Mouse (Mus musculus) B cell, adult (primary cell): ENCODE data around the gene Taar2. TPM values are rescaled to one million over a fixed set of nuclear protein-coding genes. Genes with fewer than 3 reads are reported as not detected.

Source experiments
- total RNA-seq: library from RNA; stranded (reverse); gene quantifications from 4 replicates; pipeline ENCODE4 v1.2.4, GENCODE M21; 2023; ENCODE audit not compliant: inconsistent age

The Taar2 gene
- not detected in 4 replicates for total RNA-seq

DNA sequence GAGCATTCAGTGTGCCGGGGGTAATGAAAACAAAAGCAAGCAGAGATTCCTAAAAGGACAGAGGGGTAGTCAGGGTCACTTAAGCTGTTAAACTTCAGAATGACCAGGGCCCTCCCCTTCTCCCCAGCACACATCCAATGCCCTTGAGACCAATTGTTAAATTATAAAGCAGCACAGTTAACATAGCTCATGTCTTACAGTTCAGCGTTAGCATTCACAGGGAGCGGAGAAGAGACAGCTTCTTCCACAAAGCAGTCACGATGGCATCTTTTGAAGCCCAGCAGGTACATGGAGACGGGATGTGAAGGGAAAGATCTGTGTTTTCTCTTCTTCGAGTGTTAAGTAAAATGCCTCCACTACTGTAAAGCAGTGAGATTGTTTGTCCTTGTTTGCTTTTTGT lies at the start of gene Taar2:
Taar2 (plus strand) TSS at position 261 of the 400 bp plus-strand sequence.

DNA sequence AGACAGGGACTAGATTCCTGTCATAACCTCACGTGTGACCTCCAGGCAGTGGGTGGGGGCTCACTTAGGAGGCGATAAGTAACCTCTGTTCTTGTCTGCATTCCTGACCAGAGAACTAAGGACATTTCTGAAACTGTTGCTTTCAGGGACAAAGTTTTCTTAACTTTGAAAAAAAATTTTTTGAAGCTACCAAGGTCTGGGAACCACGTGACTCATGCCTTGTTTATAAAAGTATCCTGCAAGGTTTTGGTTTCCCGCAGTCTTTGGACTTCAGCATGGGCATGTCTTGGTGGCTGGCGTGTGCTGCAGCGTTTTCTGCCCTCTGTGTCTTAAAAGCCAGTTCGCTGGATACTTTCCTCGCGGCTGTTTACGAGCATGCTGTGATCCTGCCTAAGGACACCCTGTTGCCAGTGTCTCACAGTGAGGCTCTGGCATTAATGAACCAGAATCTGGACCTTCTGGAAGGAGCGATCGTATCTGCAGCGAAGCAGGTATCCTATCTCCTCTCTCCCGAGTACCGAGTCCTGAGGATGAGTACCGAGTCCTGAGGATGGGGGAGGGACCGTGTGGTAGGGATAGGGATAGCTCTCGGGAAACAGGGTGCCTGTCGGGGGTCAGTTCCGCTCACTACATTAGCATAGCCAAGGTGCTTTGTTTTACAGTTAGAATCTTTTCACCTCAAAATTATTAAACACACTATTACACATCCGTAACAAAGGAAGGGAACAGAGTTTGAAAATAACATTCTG lies 43.6 kb upstream of the Taar2 start, which contains the start of gene Vnn1:
Vnn1 (plus strand) TSS at position 88 of the 749 bp plus-strand sequence.

DNA sequence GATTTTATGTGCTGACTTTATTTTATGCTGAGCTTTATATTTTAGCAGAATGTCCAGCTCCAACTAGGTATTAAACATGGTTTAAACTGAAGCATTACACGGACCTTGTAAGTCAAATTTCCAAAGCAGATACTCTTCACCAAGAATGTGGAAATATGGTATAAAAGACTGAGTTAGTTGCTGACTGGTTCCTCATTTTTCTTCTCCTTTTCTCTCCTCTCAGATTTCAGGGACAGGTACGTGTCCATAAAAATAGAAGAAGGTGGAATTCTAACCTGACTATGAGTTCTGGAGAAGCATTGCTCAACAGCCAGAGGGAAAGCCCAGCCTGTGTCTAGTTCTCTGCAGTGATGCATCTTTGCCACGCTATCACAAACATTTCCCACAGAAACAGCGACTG lies 18.3 kb upstream of the Taar2 start, which contains the start of gene Taar1:
Taar1 (plus strand) TSS at position 301 of the 400 bp plus-strand sequence.

DNA sequence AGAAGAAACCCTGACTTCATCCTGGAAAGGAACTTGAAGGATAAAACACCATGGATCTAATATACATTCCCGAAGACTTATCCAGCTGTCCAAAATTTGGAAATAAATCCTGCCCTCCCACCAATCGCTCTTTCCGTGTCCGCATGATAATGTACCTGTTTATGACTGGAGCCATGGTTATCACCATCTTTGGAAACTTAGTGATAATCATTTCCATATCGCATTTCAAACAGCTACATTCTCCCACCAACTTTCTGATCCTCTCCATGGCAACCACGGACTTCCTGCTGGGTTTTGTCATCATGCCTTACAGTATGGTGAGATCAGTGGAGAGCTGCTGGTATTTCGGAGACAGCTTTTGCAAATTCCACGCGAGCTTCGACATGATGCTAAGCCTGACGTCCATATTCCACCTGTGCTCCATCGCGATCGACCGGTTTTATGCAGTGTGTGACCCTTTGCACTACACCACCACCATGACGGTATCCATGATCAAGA lies 11.2 kb downstream of the Taar2 start, which contains the start of gene Taar3:
Taar3 (plus strand) TSS at position 51 of the 498 bp plus-strand sequence.

DNA sequence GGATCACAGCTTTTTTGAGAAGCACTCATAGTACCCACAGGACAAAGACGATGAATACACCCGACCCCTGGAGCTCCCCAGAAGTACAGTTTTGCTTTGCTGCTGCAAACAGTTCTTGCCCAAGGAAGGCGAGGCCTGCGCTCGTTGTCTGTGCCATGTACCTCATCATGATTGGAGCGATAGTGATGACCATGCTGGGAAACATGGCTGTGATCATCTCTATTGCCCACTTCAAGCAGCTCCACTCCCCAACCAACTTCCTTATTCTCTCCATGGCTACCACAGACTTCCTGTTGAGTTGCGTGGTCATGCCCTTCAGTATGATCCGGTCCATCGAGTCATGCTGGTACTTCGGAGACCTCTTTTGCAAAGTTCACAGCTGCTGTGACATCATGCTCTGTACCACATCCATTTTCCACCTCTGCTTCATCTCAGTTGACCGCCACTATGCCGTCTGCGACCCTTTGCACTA lies 22.1 kb downstream of the Taar2 start, which contains the start of gene Taar4:
Taar4 (plus strand) TSS at position 51 of the 472 bp plus-strand sequence.

DNA sequence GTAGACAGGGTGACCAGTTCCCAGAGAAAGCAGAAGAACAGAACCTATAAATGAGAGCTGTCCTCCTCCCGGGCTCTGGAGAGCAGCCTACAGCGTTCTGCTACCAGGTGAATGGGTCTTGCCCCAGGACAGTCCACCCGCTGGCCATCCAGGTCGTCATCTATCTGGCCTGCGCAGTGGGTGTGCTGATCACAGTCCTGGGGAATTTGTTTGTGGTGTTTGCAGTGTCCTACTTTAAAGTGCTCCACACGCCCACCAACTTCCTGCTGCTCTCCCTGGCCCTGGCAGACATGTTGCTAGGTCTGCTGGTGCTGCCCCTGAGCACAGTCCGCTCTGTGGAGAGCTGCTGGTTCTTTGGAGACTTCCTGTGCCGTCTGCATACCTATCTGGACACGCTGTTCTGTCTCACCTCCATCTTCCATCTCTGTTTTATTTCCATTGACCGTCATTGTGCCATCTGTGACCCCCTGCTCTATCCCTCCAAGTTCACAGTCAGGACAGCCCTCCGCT lies 32.3 kb downstream of the Taar2 start, which contains the start of gene Taar5:
Taar5 (plus strand) TSS at position 51 of the 510 bp plus-strand sequence.

DNA sequence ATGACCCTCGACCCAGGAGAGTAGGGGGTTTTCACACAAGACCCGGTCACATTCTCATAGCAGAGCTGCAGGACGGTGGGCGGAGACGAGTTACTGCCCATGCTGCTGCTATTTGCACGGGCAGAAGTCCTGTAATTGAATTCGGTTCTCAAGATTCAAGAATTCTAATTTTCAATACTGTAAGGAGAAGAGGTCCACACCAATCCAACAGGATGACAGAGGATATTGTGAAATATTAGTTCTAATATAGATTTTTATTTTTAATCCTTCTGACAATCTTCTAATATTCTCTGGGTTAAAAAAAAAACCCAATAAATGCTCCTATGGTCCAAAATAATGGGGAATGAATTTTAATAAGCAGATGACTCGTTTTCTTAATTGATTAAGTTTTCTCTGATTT lies 47.2 kb downstream of the Taar2 start, which contains the start of gene Taar6:
Taar6 (minus strand) TSS at position 101 of the 400 bp plus-strand sequence.

Other genes starting within 250 kb of the Taar2 start
- 794 to 1,463 TPM (median 1,064 TPM) in 4 replicates for gene Rps12, start 151.3 kb upstream of the Taar2 start, total RNA-seq
- gene Slc18b1, start 141.6 kb upstream of the Taar2 start, total RNA-seq: 0.16 to 0.45 TPM in 2 of 4 replicates, not detected in the others
- gene Vnn3, start 87.1 kb upstream of the Taar2 start, total RNA-seq: not detected in 4 replicates
- not detected in 4 replicates for gene Vnn1, start 43.9 kb upstream of the Taar2 start, total RNA-seq
- not detected in 4 replicates for gene Taar1, start 18.2 kb upstream of the Taar2 start, total RNA-seq
- not detected in 4 replicates for gene Taar3, start 11.0 kb downstream of the Taar2 start, total RNA-seq
- gene Taar4, start 21.9 kb downstream of the Taar2 start, total RNA-seq: not detected in 4 replicates
- not detected in 4 replicates for gene Taar5, start 32.1 kb downstream of the Taar2 start, total RNA-seq
- not detected in 4 replicates for gene Taar6, start 47.1 kb downstream of the Taar2 start, total RNA-seq
- gene Taar7a, start 54.9 kb downstream of the Taar2 start, total RNA-seq: not detected in 4 replicates
- gene Taar7b, start 61.4 kb downstream of the Taar2 start, total RNA-seq: not detected in 4 replicates
- not detected in 4 replicates for gene Taar7d, start 88.7 kb downstream of the Taar2 start, total RNA-seq
- not detected in 4 replicates for gene Taar7e, start 99.0 kb downstream of the Taar2 start, total RNA-seq
- not detected in 4 replicates for gene Taar7f, start 110.9 kb downstream of the Taar2 start, total RNA-seq
- not detected in 4 replicates for gene Taar8a, start 137.9 kb downstream of the Taar2 start, total RNA-seq
- gene Taar8b, start 153.7 kb downstream of the Taar2 start, total RNA-seq: not detected in 4 replicates
- not detected in 4 replicates for gene Taar8c, start 163.3 kb downstream of the Taar2 start, total RNA-seq
- not detected in 4 replicates for gene Taar9, start 171.0 kb downstream of the Taar2 start, total RNA-seq
- 112 to 120 TPM (median 116 TPM) in 4 replicates for gene Stx7, start 210.7 kb downstream of the Taar2 start, total RNA-seq